Mouse (Mus musculus): ENCODE measurements around the gene Zim1.
A peak's percentile ranks its signal among the peaks of the same experiment; 100 is the strongest.

Zim1 gene

DNA sequence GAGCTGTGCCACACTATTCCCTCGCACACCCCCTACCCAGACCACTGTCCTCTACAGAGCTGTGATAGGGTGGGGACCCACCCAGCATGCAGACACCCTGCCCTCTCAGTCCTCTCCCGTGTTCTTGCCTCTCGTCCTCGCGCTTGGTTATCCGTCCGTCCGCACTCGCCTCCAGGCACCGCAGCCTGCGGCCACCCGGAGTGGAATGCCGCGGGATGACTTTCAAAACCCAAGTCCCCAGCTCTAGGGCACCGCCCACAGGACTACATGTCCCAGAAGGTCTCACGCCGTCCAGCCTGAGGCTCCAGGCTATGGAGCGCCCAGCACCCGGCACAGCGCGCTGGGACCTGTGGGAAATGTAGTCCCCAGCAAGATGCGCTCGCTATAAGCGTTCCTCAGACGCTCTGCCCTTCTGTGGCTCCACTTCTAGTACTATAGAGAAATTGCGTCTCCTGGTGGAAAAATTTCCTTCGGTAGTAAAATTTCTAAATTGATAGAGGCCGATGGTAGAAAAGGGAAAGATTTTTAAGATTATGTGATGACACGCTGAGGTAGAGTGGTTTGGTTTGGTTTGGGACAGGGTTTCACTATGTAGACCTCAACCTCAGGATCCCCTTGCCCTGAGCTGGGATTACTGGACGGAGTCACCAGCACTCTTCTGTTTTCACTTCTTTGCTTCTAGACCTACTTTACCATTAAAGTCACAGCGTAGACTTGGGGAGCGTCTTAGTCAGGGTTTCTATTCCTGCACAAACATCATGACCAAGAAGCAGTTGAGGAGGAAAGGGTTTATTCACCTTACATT lies at the start of gene Zim1:
Gene Zim1, minus strand, starts transcription at position 210 of the 805 bp plus-strand sequence.
- DNase-seq (ENCODE audit: low spot score in 2 of 2): peak; percentile 83 to 87

DNA sequence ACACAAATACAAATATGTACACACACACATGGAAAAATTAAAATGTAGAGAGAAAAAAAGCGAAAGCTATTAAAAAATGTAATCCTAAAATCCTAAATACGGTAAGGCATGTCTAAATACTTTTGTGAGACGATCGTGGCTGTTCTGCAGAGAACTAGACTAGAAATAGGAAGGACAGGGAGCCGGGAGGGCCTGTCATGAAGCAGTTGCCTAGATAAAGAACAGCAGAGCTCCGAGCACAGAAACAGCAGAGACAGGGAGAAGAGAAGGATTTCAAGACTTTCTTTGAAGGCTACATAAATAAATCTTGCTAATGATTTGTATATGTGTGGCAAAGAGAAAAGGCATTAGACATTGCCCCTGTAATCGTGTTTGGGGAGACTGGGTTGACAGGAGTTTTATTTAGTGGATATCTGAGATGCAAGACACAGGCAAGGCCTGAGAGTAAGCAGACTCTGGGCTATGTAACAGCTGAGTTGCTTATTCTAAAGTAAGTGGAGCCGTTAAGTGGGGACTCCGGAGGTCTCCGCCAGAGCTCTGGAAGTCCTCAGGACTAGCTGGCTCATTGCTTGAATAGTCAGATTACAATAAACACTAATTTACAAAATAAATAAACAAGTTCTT lies 48.1 kb upstream of the Zim1 start:
- DNase-seq (ENCODE audit: low spot score in 2 of 2): no peak

DNA sequence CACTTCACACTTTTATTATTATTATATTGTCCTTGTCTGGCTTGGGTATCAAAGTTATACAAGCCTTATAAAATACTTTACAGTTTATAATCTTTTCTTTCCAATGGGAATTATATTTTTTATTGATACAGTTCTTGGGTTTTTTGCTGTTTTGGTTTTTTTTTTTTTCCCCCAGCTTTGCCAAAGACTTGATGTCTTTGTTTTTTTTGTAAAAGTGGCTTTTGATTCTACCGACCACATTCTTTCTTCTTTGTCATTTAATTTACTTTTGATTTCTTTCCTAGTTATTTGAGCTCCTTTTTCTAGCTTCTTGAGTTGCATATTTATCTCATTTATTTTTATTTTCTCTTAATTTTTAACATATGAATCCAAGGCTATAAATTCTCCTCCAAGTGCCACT lies 39.8 kb upstream of the Zim1 start:
- DNase-seq (ENCODE audit: low spot score in 2 of 2): no peak

DNA sequence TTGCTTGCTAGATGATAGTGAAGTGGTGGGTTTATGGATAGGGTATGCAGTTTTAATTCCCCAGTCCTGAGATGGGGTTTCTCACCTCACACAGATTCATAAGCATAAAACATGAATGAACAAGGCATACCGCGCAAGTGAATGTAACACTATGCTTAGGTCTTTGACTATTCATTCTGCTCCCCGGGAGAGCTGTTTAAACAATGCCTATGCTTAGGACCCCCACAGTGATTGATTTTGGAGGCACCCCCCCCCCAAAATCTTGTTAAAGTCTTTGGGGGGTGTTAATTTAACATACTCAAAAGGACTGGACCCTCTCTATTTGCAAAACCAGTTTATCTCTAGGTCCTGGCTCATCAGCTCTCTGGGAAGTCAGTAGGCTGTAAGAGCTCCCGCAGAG lies 35.7 kb upstream of the Zim1 start:
- DNase-seq (ENCODE audit: low spot score in 2 of 2): no peak

DNA sequence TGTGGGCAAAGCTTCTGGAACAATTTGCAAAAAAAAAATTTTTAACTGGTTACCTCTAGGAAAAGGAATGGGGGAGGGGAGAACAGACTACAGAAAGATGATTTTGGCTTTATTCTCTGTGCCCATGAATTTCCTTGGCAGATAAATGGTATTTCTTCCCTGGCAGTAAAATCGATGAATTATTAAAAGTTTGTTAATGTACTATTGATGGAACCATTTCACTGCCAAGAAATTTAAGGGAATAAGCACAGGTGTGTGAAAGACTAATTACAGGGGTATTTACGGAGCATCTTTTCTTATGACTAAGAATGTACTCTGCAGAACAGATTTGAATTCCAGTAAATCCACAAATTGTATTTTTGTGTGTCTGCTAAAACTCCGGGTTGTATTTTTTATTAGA lies 35.1 kb upstream of the Zim1 start:
- no peak for DNase-seq (ENCODE audit: low spot score in 2 of 2)

DNA sequence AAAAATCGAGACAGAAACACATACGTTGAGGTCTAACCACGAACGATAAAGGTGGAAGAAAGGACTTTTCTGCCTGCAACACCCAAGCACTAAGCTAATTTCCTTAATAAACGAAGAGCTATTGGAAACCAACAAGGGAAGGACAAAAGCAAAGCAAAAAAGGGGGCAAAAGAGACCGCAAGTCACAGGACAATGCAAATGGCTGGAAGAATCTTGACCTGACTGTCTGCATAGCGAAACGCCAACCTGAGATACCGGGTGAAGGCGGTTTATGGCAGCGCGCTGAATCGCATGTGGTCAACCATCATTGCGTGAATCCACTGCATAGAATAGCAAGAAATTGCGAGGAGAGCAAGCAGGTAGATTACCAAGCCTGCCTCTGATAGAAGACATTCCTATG lies 34.6 kb upstream of the Zim1 start:
- no peak for DNase-seq (ENCODE audit: low spot score in 2 of 2)

DNA sequence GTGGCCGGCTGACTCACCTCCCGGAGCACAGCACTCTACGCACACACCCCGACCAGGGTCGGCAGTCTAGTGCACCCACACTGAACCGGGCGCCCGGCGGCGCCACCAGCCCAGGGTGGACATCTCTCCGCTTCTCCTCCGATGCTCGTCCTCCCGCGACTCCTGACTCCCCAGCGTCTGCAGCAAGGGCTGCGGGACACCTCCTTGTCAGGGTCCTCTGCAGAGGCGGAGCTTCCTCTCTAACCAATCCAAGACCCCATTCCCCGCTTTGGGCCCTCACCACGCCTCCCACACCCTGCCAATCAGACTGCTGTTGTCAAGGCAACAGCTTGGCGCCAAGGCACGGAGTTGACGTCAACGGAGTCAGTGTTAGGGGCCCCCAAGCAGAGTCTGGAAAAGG lies 34.0 kb upstream of the Zim1 start, which contains the start of the genes Peg3 and Usp29:
Gene Peg3, minus strand, starts transcription at position 191 of the 400 bp plus-strand sequence.
Gene Usp29, plus strand, starts transcription at position 338 of the 400 bp plus-strand sequence.
- DNase-seq (ENCODE audit: low spot score in 2 of 2): peak; percentile 86 to 88

DNA sequence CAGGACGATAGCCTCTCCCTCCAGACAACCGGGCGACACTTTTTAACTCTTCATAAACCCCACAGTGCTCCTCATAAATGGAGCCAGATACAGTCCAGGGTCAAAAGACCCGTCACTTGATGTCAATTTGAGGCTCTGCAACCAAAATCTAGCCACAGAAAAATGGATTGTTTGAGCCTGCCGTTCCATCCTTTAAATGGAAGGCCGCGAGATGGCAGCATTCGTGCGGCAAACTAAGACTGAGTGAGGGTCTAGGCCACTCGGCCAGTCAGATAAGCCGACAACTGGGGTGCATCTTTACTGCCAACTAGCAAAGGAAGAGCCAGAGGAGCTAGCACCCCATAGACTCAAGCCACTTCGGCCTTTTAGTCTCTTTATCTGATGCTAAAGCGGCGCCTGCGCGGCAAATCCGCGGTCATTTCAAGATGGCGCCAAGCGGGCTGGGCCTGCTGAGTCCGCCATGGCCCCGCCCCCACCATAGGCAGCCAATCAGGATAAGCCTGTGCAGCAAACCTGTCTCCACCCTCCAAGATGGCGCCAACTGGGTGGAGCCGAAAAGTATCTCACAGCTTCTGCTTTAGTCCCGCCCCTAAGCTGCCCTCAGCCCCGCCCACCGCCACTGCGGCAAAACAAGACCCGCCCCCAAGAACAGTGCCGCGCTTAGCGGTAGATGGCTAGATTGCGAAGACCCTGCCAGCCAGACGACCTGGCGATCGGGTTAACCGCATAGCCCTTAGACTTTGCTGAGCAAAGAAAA lies 33.0 kb upstream of the Zim1 start:
- peak; percentile 93 to 96 for DNase-seq (ENCODE audit: low spot score in 2 of 2)

DNA sequence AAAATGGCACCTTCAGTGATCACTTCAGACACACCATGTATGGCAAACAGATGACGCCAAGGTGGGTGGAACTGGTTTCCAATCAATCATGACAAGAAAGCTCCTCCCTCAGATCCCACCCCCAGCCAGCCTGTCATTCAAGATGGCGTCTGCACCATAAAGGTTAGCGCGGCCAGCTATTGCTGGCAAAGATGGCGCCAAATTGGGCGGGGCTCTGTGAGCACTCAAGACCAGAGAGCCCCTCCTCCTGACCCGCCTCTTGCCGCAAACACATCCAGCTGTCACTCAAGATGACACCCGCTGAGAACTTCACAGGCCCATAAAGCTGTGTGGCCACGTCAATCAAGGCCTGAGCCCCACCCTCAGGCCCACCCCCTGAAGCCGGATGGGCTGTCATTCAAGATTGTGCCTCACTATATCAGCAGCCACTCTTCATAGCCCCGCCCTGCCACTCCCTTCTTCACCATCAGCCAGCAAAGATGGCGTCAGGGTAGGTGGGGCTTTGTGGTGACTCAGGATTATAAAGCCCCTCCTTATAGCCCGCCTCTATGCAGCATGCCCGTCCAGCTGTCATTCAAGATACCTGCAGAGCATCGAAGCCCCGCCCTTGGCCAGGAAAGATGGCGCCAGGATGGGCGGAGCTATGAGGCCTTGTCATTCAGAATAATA lies 32.1 kb upstream of the Zim1 start:
- DNase-seq (ENCODE audit: low spot score in 2 of 2): peak; percentile 82 to 87

DNA sequence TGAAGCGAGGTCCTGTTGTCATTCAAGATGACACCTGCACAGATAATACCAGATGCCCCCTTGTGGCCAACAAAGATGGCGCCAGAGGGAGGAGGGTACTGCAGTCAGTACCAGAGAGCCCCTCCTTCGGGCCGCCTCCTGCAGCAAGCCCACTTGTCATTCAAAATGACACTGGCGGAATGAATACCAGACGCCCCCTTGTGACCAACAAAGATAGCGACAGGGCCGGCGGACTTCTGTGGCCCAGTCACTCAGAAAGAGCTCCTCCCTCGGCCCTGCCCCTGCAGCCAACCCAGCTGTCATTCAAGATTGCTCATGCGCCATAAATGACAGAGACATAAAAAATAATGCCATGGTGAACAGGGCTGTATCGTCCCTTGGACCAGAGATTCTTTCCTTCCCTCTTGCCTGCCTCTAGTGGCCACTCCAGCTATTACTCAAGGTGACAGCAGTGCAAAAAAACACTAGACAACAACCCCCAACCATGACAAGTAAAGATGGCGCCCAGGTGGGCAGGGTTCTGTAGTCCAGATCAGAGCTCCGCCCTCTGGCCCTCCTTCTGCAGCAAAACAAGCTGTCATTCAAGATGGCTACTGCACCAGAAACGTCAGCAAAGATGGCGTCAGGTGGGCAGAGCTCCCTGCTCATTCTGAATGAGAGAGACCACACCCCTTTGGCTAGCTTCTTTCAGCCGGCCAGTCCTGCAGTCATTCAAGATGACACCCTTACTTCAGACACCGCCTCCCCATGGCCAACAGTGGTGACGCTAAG lies 31.3 kb upstream of the Zim1 start:
- DNase-seq (ENCODE audit: low spot score in 2 of 2): peak; percentile 71 to 74

DNA sequence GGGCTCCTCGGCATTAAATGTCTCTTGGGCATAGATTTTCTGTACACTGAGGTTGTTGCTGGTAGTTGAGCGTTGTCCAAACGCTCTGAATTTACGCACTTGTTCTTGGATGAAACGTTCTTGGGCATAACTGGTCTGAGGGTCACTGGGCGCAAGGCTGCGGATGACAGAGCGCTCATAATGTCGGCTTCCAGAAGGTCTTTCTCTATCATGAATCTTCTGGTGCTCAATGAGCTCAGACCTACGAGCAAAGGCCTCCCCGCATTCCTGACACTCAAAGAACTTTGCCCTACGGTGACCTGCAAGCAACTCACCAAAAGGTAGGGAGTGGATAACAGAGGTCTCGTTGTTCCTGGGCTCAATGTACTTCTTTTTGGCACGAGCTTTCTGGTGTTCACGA lies 13.1 kb upstream of the Zim1 start:
- DNase-seq (ENCODE audit: low spot score in 2 of 2): peak in 1 of 2 experiments; percentile 7

DNA sequence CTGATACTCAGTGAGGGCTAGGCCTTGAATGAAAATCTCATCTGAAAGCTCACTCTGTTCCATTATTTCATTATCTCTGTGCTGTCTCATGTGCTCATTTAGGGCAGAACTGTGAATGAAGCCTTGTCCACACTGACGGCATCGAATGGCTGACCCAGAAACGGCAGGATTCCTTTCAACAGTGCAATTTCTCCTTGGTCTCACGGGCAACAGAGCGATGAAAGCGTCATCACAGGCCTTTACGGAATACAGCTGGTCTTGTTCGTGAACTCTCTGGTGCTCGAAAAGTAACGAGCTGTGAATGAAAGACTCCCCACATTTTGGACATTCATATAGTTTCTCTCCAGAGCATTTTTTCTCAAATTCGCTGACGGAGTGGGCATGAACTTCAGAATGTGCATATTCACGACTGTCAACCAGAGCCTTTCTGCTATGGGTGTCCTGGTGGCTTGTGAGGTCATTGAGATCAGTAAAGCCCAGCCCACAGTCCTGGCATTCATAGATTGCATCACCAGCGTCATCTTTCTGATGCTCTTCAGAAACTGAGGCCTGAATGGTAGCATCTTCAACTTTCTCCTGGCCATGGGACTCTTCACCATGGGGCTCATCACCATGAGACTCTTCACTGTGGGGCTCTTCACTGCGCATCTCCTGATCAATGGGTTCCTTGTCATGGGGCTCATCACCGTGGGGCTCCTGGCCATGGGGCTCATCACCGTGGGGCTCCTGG lies 12.4 kb upstream of the Zim1 start:
- DNase-seq (ENCODE audit: low spot score in 2 of 2): peak in 1 of 2 experiments; percentile 12

DNA sequence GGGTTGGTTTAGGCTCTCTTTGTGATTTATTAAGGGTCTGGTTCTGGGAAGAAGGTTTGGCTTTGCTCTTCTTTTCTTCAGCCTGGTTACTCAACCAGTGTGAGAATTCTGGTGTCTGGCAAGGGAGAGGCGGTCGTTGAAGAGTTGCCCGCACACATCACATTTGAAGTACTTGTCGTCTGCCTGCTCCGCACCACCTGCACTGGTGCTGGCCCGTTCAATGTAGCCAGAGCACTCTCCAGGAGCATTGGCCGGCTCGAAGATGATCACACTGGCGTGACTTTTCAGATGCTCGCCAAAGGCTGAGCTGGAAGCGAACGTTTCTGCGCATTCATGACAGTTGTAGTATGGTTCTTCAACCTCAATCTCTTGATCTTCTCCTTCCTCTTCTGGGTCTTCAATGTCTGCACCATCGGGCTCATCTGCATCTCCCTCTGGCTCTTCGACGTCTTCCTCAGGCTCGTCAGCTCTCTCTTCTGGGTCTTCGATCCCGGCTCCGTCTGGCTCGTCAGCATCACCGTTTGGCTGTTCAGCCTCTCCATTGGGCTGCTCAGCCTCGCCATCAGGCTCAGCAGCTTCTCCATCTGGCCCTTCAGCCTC lies 11.3 kb upstream of the Zim1 start:
- DNase-seq (ENCODE audit: low spot score in 2 of 2): peak in 1 of 2 experiments; percentile 12

DNA sequence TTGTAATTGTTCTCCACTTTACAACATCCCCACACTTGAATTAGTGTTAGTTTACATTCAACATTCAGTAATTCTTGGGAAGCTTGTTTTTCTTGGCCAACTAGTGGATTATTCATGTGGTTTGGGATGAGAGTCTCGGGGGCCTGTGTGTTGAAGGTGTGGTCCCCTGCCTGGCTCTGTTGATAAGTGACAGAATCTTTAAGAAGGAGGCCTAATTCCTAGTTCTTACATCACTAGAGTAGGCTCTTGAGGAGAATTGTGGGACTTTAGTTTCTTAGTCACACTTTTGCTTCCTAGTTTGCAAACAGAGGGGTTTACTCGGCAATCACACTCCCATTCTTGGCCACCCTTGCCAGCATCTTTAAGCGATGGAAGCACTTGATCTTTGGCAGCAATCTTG lies 3.0 kb upstream of the Zim1 start:
- DNase-seq (ENCODE audit: low spot score in 2 of 2): peak in 1 of 2 experiments; percentile 8

DNA sequence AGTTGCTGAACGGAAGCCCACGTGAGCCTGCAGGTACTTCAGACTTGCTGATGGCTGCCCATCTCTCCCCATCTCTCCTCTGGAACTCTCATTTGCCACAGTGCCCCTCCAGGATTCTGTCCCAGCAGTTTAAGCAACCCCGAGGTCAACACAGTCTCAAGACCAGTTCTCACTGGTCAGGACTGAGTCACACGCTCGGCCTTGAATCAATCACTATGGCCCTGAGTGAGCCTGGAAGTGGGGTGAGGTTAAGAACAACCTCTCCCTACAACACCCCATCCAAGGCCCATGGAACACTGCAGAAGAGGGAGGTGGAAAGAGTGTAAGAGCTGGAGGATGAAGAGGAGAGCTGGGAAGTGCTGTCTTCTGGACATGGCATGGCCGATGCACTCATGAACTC lies 10.7 kb downstream of the Zim1 start:
- DNase-seq (ENCODE audit: low spot score in 2 of 2): no peak

DNA sequence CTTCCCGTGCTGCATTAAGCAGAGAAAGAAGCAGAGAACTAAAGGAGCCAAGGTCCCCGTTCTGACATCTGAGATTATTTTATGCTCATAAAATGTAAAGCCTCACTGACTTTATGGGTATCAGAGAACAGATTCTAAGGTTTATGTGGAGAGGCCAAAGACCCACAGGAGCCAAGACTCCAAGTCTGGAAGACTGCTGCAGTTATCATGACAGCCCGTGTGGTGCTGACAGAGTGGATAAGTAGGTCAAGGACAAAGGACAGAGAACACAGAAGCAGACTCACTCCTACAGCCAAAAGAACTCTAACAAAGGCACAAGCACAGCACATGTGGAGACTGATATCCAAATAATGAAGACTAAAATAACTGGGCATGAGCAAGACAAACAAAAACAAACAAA lies 29.5 kb downstream of the Zim1 start:
- DNase-seq (ENCODE audit: low spot score in 2 of 2): no peak

DNA sequence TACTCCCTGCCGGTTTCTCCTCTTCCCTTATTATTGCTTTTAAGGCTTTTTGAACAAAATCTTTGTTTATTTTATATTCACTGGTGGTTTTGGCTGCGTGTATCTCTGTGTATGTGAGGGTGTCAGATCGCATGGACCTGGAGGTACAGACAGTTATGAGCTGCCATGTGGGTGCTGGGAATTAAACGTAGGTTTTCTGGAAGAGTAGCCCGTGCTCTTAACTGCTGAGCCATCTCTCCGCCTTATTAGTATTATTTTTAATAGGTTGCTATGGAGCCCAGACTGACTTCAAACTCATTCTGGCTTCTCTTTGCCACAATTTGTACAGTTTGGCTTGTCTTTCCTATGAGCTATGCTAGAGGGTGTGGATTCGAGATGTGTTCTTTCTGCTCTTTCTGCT lies 32.8 kb downstream of the Zim1 start:
- DNase-seq (ENCODE audit: low spot score in 2 of 2): no peak

DNA sequence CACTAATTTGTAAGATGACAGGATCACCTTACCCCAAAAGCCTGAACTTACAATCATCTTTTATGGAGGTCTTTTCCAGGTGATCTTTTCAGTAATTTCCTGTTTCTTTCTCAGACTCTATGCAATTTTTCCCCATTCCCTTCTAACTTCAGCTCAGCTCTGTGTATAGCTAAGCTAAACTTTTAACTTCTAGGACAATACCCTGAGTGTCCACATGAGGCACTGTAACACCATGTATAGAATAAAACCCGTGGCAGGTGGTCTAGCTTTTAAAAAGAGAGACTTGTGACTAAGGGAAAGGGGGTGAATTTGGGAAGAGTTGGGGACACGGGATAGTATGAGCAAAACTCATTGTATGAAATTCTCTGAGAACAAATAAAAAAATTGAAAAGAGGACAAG lies 36.6 kb downstream of the Zim1 start:
- peak in 1 of 2 experiments; percentile 35 for DNase-seq (ENCODE audit: low spot score in 2 of 2)

DNA sequence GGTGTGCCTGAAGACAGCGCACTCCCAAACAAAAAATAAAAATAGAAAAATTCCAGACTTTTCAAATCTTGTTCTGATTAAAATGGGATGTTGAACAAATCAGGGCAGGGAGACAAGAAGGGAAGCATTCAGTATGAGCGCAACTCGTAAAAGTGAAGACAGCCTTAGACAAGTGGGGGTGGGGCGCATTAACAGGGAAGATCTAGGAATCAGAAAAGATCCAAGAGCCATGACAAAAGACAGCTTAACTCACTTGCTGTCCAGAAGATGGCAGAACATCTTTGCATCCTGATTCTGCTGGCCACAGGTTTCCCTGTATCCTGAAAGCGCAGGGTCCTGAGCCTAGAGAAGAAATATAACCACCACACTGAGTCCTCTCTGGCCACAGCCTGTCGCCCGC lies 37.6 kb downstream of the Zim1 start:
- DNase-seq (ENCODE audit: low spot score in 2 of 2): peak in 1 of 2 experiments; percentile 44

DNA sequence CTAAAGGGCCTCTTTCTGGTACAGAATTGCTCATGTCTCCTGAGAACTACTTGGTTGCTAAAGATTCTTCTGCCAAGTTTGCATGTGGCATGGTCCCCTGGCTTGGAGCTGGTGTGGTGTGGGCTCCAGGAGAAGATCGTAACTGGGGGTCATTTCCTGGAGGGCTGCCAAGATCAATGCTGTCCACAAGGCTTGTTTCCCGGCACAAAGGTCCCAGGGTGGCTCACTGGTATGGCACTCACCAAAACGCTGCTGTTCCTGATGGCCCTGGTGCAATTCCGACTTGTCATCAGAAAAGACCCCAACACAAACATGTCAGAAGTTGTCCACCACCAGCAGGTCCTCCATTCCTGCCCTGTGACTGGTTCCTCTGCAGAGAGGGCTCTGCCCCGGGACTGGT lies 44.1 kb downstream of the Zim1 start:
- DNase-seq (ENCODE audit: low spot score in 2 of 2): no peak

Data from urinary bladder, postnatal 4 days (tissue).